In genomic region chr3:123446708-123447537, GRCm38 (mm10) we compare ENCODE assay signal across 8 mouse cellular contexts. TPM values are rescaled to one million over a fixed set of nuclear protein-coding genes. Genes with fewer than 3 reads are reported as not detected.
DNase-seq lines count a peak whose midpoint lies in the region; ATAC-seq and TF ChIP-seq lines count a peak whose summit lies in the region.

TSS of gene Prss12 (plus strand) at chr3:123446913.

- H3K9me3 ChIP-seq in heart, embryonic 16.5 days (replicated peaks; ENCODE audit: control insufficient read depth, low read length) = no peaks in the 10 kb centered on the region
- no peaks in the 10 kb centered on the region for H3K9me3 ChIP-seq in liver, embryonic 14.5 days (ENCODE audit: control insufficient read depth, low read length)
- H3K9me3 ChIP-seq in neural tube, embryonic 11.5 days (ENCODE audit: control insufficient read depth, low read length) = no peaks in the 10 kb centered on the region

- H3K4me2 ChIP-seq in heart, embryonic 16.5 days (ENCODE audit: low read depth, low read length) = peak within 1 kb of the TSS; percentile 100
- peak within 1 kb of the TSS; percentile 62 for H3K4me2 ChIP-seq in liver, embryonic 14.5 days (ENCODE audit: low read depth)
- H3K4me2 ChIP-seq in neural tube, embryonic 11.5 days (ENCODE audit: low read depth) = peak within 1 kb of the TSS; percentile 99

- ATAC-seq in heart, embryonic 16.5 days (replicated peaks; ENCODE audit: extremely low read depth, insufficient read depth, low FRiP score) = peak; percentile 72
- ATAC-seq in liver, embryonic 14.5 days (ENCODE audit: insufficient read depth) = no peak
- ATAC-seq in neural tube, embryonic 11.5 days (ENCODE audit: insufficient read depth, low FRiP score, low TSS enrichment) = peak; percentile 63

- 0 out of 2 replicates have a peak, but pooled peaks cover 3% of the 10 kb centered on the region for H3K4me1 ChIP-seq in embryonic fibroblast, embryonic 13.5 days (ENCODE audit: control insufficient read depth, insufficient read depth, low read length)
- peaks cover 8% of the 10 kb centered on the region; the same call in 1 of the 2 replicates for H3K4me1 ChIP-seq in heart, embryonic 16.5 days (ENCODE audit: control insufficient read depth, insufficient read depth, low read length)
- no peaks in the 10 kb centered on the region for H3K4me1 ChIP-seq in liver, embryonic 14.5 days (replicated peaks; ENCODE audit: control insufficient read depth in 2 of 2, insufficient read depth in 2 of 2, low read length in 1 of 2)
- H3K4me1 ChIP-seq in neural tube, embryonic 11.5 days (ENCODE audit: control insufficient read depth, insufficient read depth, low read length) = peaks cover 5% of the 10 kb centered on the region; the same call in 1 of the 2 replicates

- WGBS in heart, embryonic 16.5 days = under 1% methylated on average over 68 of the region's 84 CpGs
- under 1% methylated on average over 77 of the region's 84 CpGs for WGBS in liver, embryonic 14.5 days (ENCODE audit: insufficient replicate concordance)
- WGBS in neural tube, embryonic 11.5 days = under 1% methylated on average over 78 of the region's 84 CpGs

- peak within 1 kb of the TSS; percentile 55 for H3K4me3 ChIP-seq in embryonic fibroblast, embryonic 13.5 days (ENCODE audit: insufficient read depth, low read length)
- H3K4me3 ChIP-seq in heart, embryonic 16.5 days (ENCODE audit: low read length) = peak within 1 kb of the TSS; percentile 77
- H3K4me3 ChIP-seq in liver, embryonic 14.5 days (ENCODE audit: insufficient read depth in 1 of 2, low read depth in 2 of 2, low read length in 2 of 2) = peak within 1 kb of the TSS; percentile 7 to 45
- H3K4me3 ChIP-seq in neural tube, embryonic 11.5 days (ENCODE audit: low read depth, low read length) = peak within 1 kb of the TSS; percentile 77

- no peak for TF ChIP-seq EP300 in liver, embryonic 14.5 days (IDR thresholded peaks at IDR 0.05; ENCODE audit: low read depth)

- H3K36me3 ChIP-seq in heart, embryonic 16.5 days (ENCODE audit: control insufficient read depth, insufficient read depth) = no peaks in the 10 kb centered on the region
- no peaks in the 10 kb centered on the region for H3K36me3 ChIP-seq in liver, embryonic 14.5 days (replicated peaks; ENCODE audit: control insufficient read depth, insufficient read depth, low read depth)
- no peaks in the 10 kb centered on the region for H3K36me3 ChIP-seq in neural tube, embryonic 11.5 days (ENCODE audit: control insufficient read depth, insufficient read depth, low read length)

- H3K27ac ChIP-seq in embryonic fibroblast, embryonic 13.5 days (ENCODE audit: insufficient read depth, low read length) = no peak within 1 kb of the TSS
- no peak within 1 kb of the TSS for H3K27ac ChIP-seq in heart, embryonic 16.5 days (ENCODE audit: low read length)
- no peak within 1 kb of the TSS for H3K27ac ChIP-seq in liver, embryonic 14.5 days
- H3K27ac ChIP-seq in neural tube, embryonic 11.5 days (ENCODE audit: low read depth, low read length) = no peak within 1 kb of the TSS

- peak within 1 kb of the TSS; percentile 73 for H3K9ac ChIP-seq in heart, embryonic 16.5 days (ENCODE audit: low read length)
- H3K9ac ChIP-seq in liver, embryonic 14.5 days (replicated peaks) = no peak within 1 kb of the TSS
- peak within 1 kb of the TSS; percentile 66 for H3K9ac ChIP-seq in neural tube, embryonic 11.5 days (ENCODE audit: low read length)

- TF ChIP-seq CTCF in embryonic fibroblast, embryonic 13.5 days (IDR thresholded peaks at IDR 0.05; ENCODE audit: borderline replicate concordance, insufficient read depth, low read length) = no peak
- no peak for TF ChIP-seq CTCF in liver, embryonic 14.5 days (IDR thresholded peaks at IDR 0.05; ENCODE audit: low read depth)

- peak; percentile 24 for DNase-seq in CD4-positive helper T cell, adult 2 months (ENCODE audit: low read depth, low spot score)
- DNase-seq in adrenal gland, postnatal 4 days (ENCODE audit: low spot score in 2 of 2) = peak; percentile 4 to 5
- peak; percentile 44 for DNase-seq in kidney, postnatal 10 days
- DNase-seq in liver, embryonic 14.5 days (ENCODE audit: low read depth in 3 of 3, low spot score in 3 of 3) = no peak
- DNase-seq in neural tube, embryonic 11.5 days (ENCODE audit: low spot score) = peak; percentile 54
- peak; percentile 30 for DNase-seq in testis, postnatal 14 days (ENCODE audit: low spot score)

- no peak for TF ChIP-seq POLR2A in embryonic fibroblast, embryonic 13.5 days (IDR thresholded peaks at IDR 0.05; ENCODE audit: low read depth, low read length)

- peaks cover 9% of the 10 kb centered on the region for H3K27me3 ChIP-seq in heart, embryonic 16.5 days (ENCODE audit: control insufficient read depth, insufficient read depth, low read length)
- H3K27me3 ChIP-seq in liver, embryonic 14.5 days (ENCODE audit: control insufficient read depth, insufficient read depth, low read length) = peaks cover 30% of the 10 kb centered on the region
- H3K27me3 ChIP-seq in neural tube, embryonic 11.5 days (ENCODE audit: control insufficient read depth, insufficient read depth, low read length) = peaks cover 13% of the 10 kb centered on the region; the same call in 1 of the 2 replicates

RNA-seq across cellular contexts. Expression of gene Prss12, which starts in this region (rescaled TPM):
- total RNA-seq in adrenal gland, postnatal 4 days (2021) = 1 to 10 TPM; 3.0 to 3.8 TPM
- polyA plus RNA-seq in embryonic fibroblast, embryonic 13.5 days (2011; ENCODE audit: insufficient read length, low read depth, missing spikeins) = 2.1 and 3.6 TPM in 2 replicates
- 3.6 and 4.4 TPM in 2 replicates for polyA plus RNA-seq in heart, embryonic 16.5 days (2015; fragmentation: Nextera tagmentation; extraction: Ambion mirVana)
- 0.13 and 0.18 TPM in 2 replicates for polyA plus RNA-seq in liver, embryonic 14.5 days (2012; rRNA removed)
- polyA plus RNA-seq in liver, embryonic 14.5 days (2014; fragmentation: Nextera tagmentation; extraction: Ambion mirVana) = 0.25 and 0.34 TPM in 2 replicates
- 5.2 and 5.3 TPM in 2 replicates for polyA plus RNA-seq in neural tube, embryonic 11.5 days (2014; fragmentation: Nextera tagmentation; extraction: Ambion mirVana)

Comparison
In these comparisons a context has a peak if more than half of its experiments do, and no peak if none do; other contexts are left out.
1. DNase-seq: peak in CD4-positive helper T cell, adult 2 months (single experiment), adrenal gland, postnatal 4 days (2 of 2), kidney, postnatal 10 days (single experiment), neural tube, embryonic 11.5 days (single experiment) and testis, postnatal 14 days (single experiment); none in liver, embryonic 14.5 days (0 of 3).
2. H3K4me3 ChIP-seq: peak in every context shown above with its lines; median percentile 77 in heart, embryonic 16.5 days; 77 in neural tube, embryonic 11.5 days; 55 in embryonic fibroblast, embryonic 13.5 days; 26 in liver, embryonic 14.5 days.
3. Peak in every context shown above with its lines, with median percentiles within 50 percentile points of each other: H3K4me2 ChIP-seq.